ENCODE assay signal across 17 mouse cellular contexts in genomic region chr2:71605606-71606005, GRCm38 (mm10). TPM values are rescaled to one million over a fixed set of nuclear protein-coding genes. Genes with fewer than 3 reads are reported as not detected.
"Had no signal": no experiment of that assay in that cellular context is flagged by ENCODE, and none has a peak within 500 bp of the region (broad histone marks: within the 10 kb centered on the region; RNA-seq: fewer than 3 reads in every experiment).

No protein-coding gene starts in this region.

- DNase-seq: left cerebral cortex, postnatal 4 days; liver; liver, embryonic 13.5 days; liver, postnatal 0 days; lung, adult 18-20 months; lung, adult 2 months; lung, embryonic 14.5 days; lung, postnatal 10 days; lung, postnatal 14 days; lung, postnatal 36 days; lung, postnatal 4 days; midbrain, embryonic 14.5 days had no signal

RNA-seq across cellular contexts. Expression of gene Dlx2, which starts 59.1 kb away (rescaled TPM):
- total RNA-seq: liver, adult 2 months; megakaryocyte progenitor cell, adult 5-6 weeks; megakaryocyte, adult 5-6 weeks; megakaryocyte-erythroid progenitor cell, adult 5-6 weeks; monocyte, adult 5-6 weeks had no signal
